Comparison of ENCODE assay signal across 17 mouse cellular contexts in the genomic region with DNA sequence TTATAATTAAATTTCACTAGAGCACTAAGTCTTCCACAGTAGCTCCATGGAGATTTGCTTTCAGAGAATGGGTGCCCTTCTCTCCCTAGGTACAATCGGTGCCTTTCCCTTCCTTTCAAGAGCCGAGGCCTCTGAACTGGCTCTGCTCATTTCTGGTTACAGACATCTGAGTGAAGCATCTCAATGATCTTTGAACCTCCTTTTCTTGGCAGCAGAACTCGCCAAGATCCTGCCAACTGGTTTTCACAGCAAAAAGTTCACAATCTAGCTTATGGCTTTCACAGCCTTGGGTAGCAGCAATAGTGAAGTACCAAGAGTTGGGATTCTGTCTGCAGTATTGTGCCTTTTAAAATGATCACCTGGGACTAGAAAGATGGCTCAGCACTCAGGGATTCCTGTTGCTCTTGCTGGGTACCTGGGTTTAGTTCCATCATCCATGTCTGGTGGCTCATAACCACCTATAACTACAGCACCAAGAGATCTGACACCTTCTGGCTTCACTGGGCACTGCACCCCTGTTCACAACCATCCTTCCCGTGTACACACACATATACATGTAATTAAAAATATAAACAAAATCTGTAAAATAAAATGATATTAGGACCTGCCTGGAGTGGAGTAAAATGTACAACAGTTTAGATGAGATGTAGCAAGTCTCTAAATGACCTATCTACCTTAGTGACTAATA.
DNase-seq lines count a peak whose midpoint lies in the region; ATAC-seq and TF ChIP-seq lines count a peak whose summit lies in the region.
"Had no signal": no experiment of that assay in that cellular context is flagged by ENCODE, and none has a peak within 500 bp of the region (broad histone marks: within the 10 kb centered on the region; RNA-seq: fewer than 3 reads in every experiment).

No protein-coding gene starts in this region.

- TF ChIP-seq CTCF in forebrain, postnatal 0 days (IDR thresholded peaks at IDR 0.05; ENCODE audit: low read depth): peak; percentile 63
- peak; percentile 30; the same call in 1 of the 2 replicates for TF ChIP-seq CTCF in kidney, adult 2 months (conservative IDR thresholded peaks at IDR 0.05; ENCODE audit: insufficient read depth, insufficient read length, low read depth, low read length)
- TF ChIP-seq CTCF in lung, postnatal 0 days (IDR thresholded peaks at IDR 0.05): peak; percentile 18
- TF ChIP-seq CTCF in cortical plate, adult 2 months (IDR thresholded peaks at IDR 0.05; ENCODE audit: extremely low read depth, insufficient read depth, low read length): peak; percentile 38

- TF ChIP-seq POLR2A in kidney, adult 2 months (IDR thresholded peaks at IDR 0.05; ENCODE audit: low read depth, low read length): no peak
- no peak for TF ChIP-seq POLR2A in cortical plate, adult 2 months (IDR thresholded peaks at IDR 0.05; ENCODE audit: extremely low read depth, insufficient read depth, low read length)

- DNase-seq in forebrain, postnatal 0 days: peak; percentile 30
- DNase-seq in forebrain, embryonic 10.5 days (ENCODE audit: extremely low spot score, low spot score): no peak
- DNase-seq in kidney, adult 2 months: peak; percentile 68
- DNase-seq in lung, postnatal 0 days (ENCODE audit: low spot score): no peak
- no peak for DNase-seq in lung, postnatal 14 days
- DNase-seq in testis, postnatal 14 days (ENCODE audit: low spot score): no peak
- DNase-seq: adrenal gland, postnatal 14 days; gastrocnemius, postnatal 36 days; left cerebral cortex, postnatal 4 days; lung, adult 18-20 months; right cerebral cortex, postnatal 25 days; thymus, adult 2 months had no signal

- no peaks in the 10 kb centered on the region for H3K4me1 ChIP-seq in forebrain, postnatal 0 days (ENCODE audit: insufficient read depth)
- H3K4me1 ChIP-seq in forebrain, embryonic 10.5 days: no peaks in the 10 kb centered on the region
- no peaks in the 10 kb centered on the region for H3K4me1 ChIP-seq in kidney, adult 2 months (ENCODE audit: control insufficient read depth, insufficient read depth, low read length)
- no peaks in the 10 kb centered on the region for H3K4me1 ChIP-seq in kidney, embryonic 14.5 days (ENCODE audit: control insufficient read depth, insufficient read depth, low read length)
- H3K4me1 ChIP-seq in lung, postnatal 0 days (ENCODE audit: insufficient read depth, low read depth, low read length): no peaks in the 10 kb centered on the region
- H3K4me1 ChIP-seq in cortical plate, adult 2 months (ENCODE audit: control insufficient read depth, insufficient read depth, low read length): no peaks in the 10 kb centered on the region

- WGBS in forebrain, postnatal 0 days: 76% methylated on average over 4 of the region's 4 CpGs
- WGBS in forebrain, embryonic 10.5 days: 83% methylated on average over 4 of the region's 4 CpGs
- WGBS in kidney, adult 2 months: 57% methylated on average over 4 of the region's 4 CpGs
- WGBS in kidney, embryonic 14.5 days: 86% methylated on average over 4 of the region's 4 CpGs
- 73% methylated on average over 4 of the region's 4 CpGs for WGBS in lung, postnatal 0 days

- ATAC-seq in forebrain, postnatal 0 days: peak; percentile 67
- no peak for ATAC-seq in kidney, embryonic 14.5 days (ENCODE audit: low FRiP score, low TSS enrichment)
- no peak for ATAC-seq in lung, postnatal 0 days

- TF ChIP-seq EP300 in lung, postnatal 0 days (IDR thresholded peaks at IDR 0.05): no peak

- H3K4me2 ChIP-seq in forebrain, postnatal 0 days (ENCODE audit: low read depth): no peak overlapping the region
- no peak overlapping the region for H3K4me2 ChIP-seq in kidney, embryonic 14.5 days (replicated peaks; ENCODE audit: low read depth, low read length)
- no peak overlapping the region for H3K4me2 ChIP-seq in lung, postnatal 0 days (replicated peaks; ENCODE audit: low read depth, low read length)
- H3K4me2 ChIP-seq: hindbrain, embryonic 14.5 days had no signal

- H3K9ac ChIP-seq in forebrain, postnatal 0 days: no peak overlapping the region
- no peak overlapping the region for H3K9ac ChIP-seq in kidney, embryonic 14.5 days (ENCODE audit: low read depth, low read length)
- H3K9ac ChIP-seq in lung, postnatal 0 days (replicated peaks; ENCODE audit: low read depth): no peak overlapping the region
- H3K9ac ChIP-seq: hindbrain, embryonic 14.5 days had no signal

- H3K27ac ChIP-seq in forebrain, postnatal 0 days (ENCODE audit: low read depth, low read length): no peak overlapping the region
- no peak overlapping the region for H3K27ac ChIP-seq in forebrain, embryonic 10.5 days
- H3K27ac ChIP-seq in kidney, adult 2 months (ENCODE audit: insufficient read depth, low read depth, low read length): no peak overlapping the region
- H3K27ac ChIP-seq in kidney, embryonic 14.5 days (ENCODE audit: low read depth, low read length): no peak overlapping the region
- no peak overlapping the region for H3K27ac ChIP-seq in lung, postnatal 0 days (ENCODE audit: low read length)
- H3K27ac ChIP-seq in cortical plate, adult 2 months (ENCODE audit: insufficient read depth, low read length): no peak overlapping the region
- H3K27ac ChIP-seq: hindbrain, embryonic 14.5 days had no signal

- H3K4me3 ChIP-seq in forebrain, postnatal 0 days (ENCODE audit: low read depth, low read length): no peak overlapping the region
- no peak overlapping the region for H3K4me3 ChIP-seq in forebrain, embryonic 10.5 days
- no peak overlapping the region for H3K4me3 ChIP-seq in kidney, adult 2 months (ENCODE audit: insufficient read depth, low read depth, low read length)
- no peak overlapping the region for H3K4me3 ChIP-seq in kidney, embryonic 14.5 days (ENCODE audit: low read length)
- H3K4me3 ChIP-seq in lung, postnatal 0 days (ENCODE audit: low read depth, low read length): no peak overlapping the region
- H3K4me3 ChIP-seq in cortical plate, adult 2 months (ENCODE audit: insufficient read depth, low read length): no peak overlapping the region
- H3K4me3 ChIP-seq: myocyte had no signal

- H3K27me3 ChIP-seq in forebrain, postnatal 0 days (ENCODE audit: insufficient read depth, low read length): no peaks in the 10 kb centered on the region
- no peaks in the 10 kb centered on the region for H3K27me3 ChIP-seq in forebrain, embryonic 10.5 days (ENCODE audit: poor library complexity, severe bottlenecking)
- H3K27me3 ChIP-seq in kidney, adult 2 months (replicated peaks; ENCODE audit: control insufficient read depth, insufficient read depth, low read length): no peaks in the 10 kb centered on the region
- no peaks in the 10 kb centered on the region for H3K27me3 ChIP-seq in kidney, embryonic 14.5 days (ENCODE audit: control insufficient read depth, insufficient read depth, low read length)
- H3K27me3 ChIP-seq in lung, postnatal 0 days (replicated peaks; ENCODE audit: insufficient read depth, low read length): no peaks in the 10 kb centered on the region

- H3K36me3 ChIP-seq in forebrain, postnatal 0 days (ENCODE audit: insufficient read depth): peaks cover 4% of the 10 kb centered on the region
- H3K36me3 ChIP-seq in forebrain, embryonic 10.5 days (replicated peaks): no peaks in the 10 kb centered on the region
- H3K36me3 ChIP-seq in kidney, adult 2 months (ENCODE audit: control insufficient read depth, insufficient read depth, low read length): no peaks in the 10 kb centered on the region
- H3K36me3 ChIP-seq in kidney, embryonic 14.5 days (ENCODE audit: control insufficient read depth, insufficient read depth, low read length): no peaks in the 10 kb centered on the region
- H3K36me3 ChIP-seq in lung, postnatal 0 days (ENCODE audit: insufficient read depth, low read length): no peaks in the 10 kb centered on the region
- H3K36me3 ChIP-seq: G1E had no signal

- H3K9me3 ChIP-seq in forebrain, postnatal 0 days (ENCODE audit: low read length): no peaks in the 10 kb centered on the region
- no peaks in the 10 kb centered on the region for H3K9me3 ChIP-seq in forebrain, embryonic 10.5 days
- no peaks in the 10 kb centered on the region for H3K9me3 ChIP-seq in kidney, embryonic 14.5 days (ENCODE audit: control insufficient read depth, low read length)
- no peaks in the 10 kb centered on the region for H3K9me3 ChIP-seq in lung, postnatal 0 days (ENCODE audit: low read length)

Comparison
In these comparisons a context has a peak if more than half of its experiments do, and no peak if none do; other contexts are left out.
1. DNase-seq: peak in forebrain, postnatal 0 days (single experiment) and kidney, adult 2 months (single experiment); none in forebrain, embryonic 10.5 days (single experiment), lung, postnatal 0 days (single experiment), lung, postnatal 14 days (single experiment) and testis, postnatal 14 days (single experiment).
2. Peak in every context shown above with its lines, with median percentiles within 50 percentile points of each other: CTCF ChIP-seq.